Mouse (Mus musculus) layer of hippocampus, adult 18-20 months (tissue): ENCODE measurements at regions not wholly inside any gene's neighbourhood (a gene's known extent, or its start where the extent isn't known, plus 50 kb on each side); places are given as distances from the start of the nearest gene placed in this dataset.

Experiments used
- DNase-seq, 2 experiments: peaks; one replicate each; pipeline ENCODE4 v3.0.0; 2022; ENCODE audit warnings: low spot score in 2 of 2
- microRNA-seq, 2 experiments: library from miRNA; unstranded; fragments of <30 nt; microRNA quantifications; one replicate each; pipeline ENCODE4 v1.2.0; 2021

- peak; percentile 43 to 68 for DNase-seq
Observed at GRCm38 (mm10) chr9:112436094-112436493, 200.4 kb upstream of the Arpp21 start.

DNA sequence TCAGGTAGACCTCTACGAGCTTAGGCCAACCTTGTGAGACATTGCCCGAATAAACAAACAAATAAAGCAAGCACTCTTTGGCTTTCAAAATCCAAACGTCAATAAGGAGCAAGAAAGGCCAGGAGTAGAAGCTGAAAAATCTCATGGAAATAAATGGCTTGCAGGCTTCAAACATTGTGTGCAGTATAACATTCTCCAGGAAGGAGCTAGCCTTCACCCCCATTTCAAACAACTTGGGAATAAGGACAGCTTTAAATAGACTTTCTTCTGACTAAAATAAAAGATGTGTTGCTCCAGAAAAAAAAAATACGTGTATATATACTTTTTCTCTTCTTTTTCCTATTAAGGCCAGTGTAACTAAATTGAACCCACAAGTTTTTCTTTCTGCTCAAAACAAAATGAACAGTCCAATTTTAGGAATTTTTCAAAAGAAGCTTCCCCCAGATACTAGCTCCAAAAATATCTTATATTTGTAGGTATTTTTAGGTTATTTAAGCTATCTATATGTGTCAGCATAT is 196.2 kb upstream of the Arpp21 start:
- no peak for DNase-seq

DNA sequence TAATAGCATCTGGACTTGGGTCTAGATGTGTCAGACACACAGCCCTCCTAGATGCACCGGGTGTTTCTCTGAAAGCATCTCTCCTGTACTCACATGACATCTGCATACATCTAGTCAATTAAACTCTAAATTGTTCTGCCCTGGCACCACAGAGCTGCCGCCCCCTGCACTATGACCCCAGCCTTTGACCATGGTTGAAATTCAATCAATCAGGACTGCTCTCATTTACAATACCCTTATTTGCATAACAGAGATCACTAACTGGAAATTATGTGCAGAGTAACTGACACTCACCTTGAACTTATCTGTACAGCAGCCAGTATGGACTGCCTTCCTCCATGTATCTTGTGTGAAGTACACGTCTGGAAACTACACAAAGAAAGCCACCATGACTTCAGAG is 193.5 kb upstream of the Arpp21 start:
- DNase-seq = no peak

DNA sequence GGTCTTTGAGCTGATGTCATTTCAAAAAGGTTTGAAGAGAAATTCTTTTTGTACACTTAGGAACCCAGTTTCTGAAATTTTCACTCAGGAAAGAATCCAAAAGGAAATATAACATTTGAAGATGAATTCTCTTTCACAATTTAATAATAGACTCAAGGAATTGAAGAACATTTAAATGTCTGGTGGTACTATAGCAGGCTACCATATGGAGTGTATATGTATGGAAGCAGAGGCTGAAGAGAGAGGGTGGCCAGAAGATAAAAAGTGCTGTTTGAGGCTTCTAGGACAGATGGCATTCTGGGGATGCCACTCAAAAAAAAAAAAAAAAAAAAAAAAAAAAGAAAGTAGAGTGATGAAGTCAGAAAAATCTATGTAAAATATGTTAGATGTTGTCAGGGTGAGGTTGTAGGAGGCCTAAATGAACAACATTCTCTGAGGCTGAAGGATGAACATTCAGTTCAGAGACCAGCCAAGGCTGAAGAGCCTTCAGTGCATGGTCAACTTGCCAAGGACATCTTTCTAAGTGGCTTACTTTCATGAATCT is 170.1 kb upstream of the Arpp21 start:
- no peak for DNase-seq

GRCm38 (mm10) chr9:112370746-112371145 is 135.0 kb upstream of the Arpp21 start:
- no peak for DNase-seq

DNA sequence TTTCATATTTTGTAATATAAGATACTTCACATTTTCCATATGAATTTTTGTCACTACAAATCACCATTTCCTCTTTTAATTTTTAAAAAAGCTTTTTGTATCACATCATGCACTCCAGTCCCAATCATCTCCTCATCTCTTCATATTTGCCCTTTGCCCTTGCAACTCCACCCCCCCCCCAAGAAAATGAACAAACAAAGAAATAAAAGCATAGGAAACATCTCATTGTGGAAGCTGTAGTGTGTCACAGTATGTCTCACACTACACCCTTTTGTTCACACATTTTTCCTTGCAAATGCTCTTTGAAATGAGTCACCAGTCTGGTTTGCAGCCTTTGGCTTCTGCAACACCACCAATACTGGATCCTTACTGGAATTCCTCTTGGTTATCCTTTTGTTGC is 131.6 kb upstream of the Arpp21 start:
- DNase-seq = no peak

DNA sequence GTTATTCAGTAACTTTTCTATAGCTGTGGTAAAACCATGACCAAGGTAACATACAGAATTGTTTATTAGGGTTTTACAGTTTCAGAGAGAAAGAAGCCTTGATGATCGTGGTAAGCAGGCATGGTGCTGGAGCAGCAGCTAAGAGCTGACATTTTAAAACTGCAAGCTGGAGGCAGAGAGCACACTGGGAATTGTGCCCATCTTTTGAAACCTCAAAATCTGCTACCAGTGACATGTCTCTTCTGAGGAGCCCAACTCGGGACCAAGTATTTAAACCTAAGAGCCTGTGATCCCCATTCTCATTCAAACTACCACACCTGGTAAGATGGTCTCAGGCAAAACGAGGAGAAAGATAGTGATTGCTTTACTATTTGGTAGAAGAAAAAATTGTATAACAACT is 125.6 kb upstream of the Arpp21 start:
- peak; percentile 25 to 70 for DNase-seq

- no peak for DNase-seq
Observed at GRCm38 (mm10) chr9:112358711-112359298, 123.1 kb upstream of the Arpp21 start.

- no peak for DNase-seq
Observed at GRCm38 (mm10) chr9:112353196-112353595, 117.5 kb upstream of the Arpp21 start.

GRCm38 (mm10) chr9:112348942-112349341 is 113.2 kb upstream of the Arpp21 start:
- DNase-seq = no peak

- no peak for DNase-seq
Observed at GRCm38 (mm10) chr9:112344792-112345191, 109.1 kb upstream of the Arpp21 start.

- no peak for DNase-seq
Observed at GRCm38 (mm10) chr9:112340363-112340762, 104.6 kb upstream of the Arpp21 start.

DNA sequence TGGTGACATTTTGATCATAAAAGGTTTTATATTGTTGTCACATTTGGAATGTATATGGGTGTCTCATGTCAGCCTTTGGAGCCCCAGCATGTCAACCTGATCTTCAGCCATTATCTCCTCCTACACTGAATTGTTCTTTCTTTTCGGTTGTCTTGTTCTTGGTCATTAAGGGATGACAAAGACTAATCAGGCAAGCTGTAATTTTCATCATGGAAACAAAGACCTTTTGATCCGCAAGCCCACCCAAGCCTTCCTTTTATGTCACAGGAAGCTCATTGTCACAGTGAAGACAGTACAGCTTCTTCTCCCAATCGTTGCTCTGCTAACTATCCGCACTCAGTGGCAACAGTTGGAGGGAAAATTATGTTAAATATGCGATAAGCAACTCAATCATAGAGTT is 84.3 kb upstream of the Arpp21 start:
- DNase-seq = no peak

DNA sequence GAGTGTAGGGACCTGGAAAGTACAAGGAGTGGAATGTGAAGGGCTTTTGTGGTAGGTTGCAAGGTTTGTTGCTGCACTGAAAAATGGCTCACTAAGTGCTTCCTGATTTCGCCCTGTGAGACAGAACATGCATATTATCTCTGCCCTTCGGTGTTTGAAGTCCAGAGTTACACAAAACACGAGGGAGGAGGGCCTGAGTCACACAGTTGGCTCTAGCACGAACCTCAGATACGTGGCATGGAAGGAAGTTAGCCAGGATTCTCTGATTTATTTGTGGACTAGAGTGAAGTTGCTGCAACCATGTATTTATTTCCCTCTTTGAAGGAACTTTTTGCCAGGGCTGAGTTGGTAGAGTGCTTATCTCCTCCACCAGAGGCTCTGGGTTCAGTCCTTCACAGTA is 73.2 kb upstream of the Arpp21 start:
- no peak for DNase-seq

DNA sequence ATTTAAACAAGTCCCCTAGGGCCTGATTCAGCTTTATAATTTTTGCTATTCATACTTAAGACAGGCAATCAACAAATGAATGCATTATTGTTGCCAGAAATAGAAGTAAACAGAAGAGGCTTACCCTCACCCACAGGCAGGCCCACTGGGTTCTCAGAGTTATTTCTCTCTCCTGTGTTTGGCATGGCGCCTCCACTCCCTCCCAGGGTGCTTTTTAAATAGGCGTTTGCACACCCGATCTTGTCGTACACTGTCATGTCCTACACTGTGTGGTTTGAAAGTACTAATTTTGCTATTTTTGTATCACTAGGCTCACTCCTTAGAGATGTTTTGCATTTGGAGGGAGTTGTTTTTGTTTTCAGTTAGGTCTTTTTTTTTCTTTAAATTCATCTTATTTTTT is 72.1 kb upstream of the Arpp21 start:
- DNase-seq = peak in 1 of 2 experiments; percentile 55

DNA sequence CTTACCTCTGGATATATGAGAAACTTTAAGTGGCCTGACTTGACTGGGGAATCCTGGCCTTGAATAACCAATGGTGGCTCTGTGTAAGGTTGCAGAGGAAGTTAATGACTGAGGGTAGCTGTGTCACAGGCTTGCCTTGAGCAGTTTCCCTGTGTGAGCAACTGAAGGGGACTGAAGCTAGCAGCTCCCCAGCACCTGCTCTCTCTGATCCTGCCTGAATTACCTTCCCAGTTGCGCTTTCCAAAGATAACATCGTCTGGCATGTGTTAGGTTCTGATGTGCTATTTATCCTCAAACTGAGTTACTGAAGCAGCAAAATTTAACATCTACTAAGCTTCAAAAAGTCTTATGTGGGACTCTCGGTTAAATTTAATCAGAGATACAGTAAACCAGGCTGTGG is 56.1 kb upstream of the Arpp21 start:
- DNase-seq = no peak

Small RNA genes in the stretch of these regions (microRNA-seq; reads per million reads assigned to microRNA genes)
- 0 reads per million in 2 experiments for gene Gm27847
